Mouse (Mus musculus) lung, postnatal 0 days (tissue): Measurements from ENCODE around the gene Iqub. TPM values are rescaled to one million over a fixed set of nuclear protein-coding genes. Genes with fewer than 3 reads are reported as not detected.

ENCODE experiments used
- ATAC-seq: fragments of 200-750 bp; cut with Nextera tagmentation; 2 replicates; pipeline ENCODE4 v1.8.0; 2017; ENCODE audit warnings: moderate library complexity
- DNase-seq: peaks from one replicate; pipeline ENCODE4 v3.0.0-alpha.2; 2016; ENCODE audit warnings: low spot score
- H3K27ac ChIP-seq: fragments of 300-500 bp; sonication (generic); 2 replicates; pipeline ENCODE4 v1.5.1; 2014; ENCODE audit warnings: antibody characterized with exemption, mild to moderate bottlenecking, low read length, mixed read lengths
- H3K27me3 ChIP-seq: fragments of 300-500 bp; sonication (generic); replicated peaks from 2 replicates; pipeline ENCODE4 v1.6.1; 2014; ENCODE audit warnings: low read length, mixed read lengths; ENCODE audit not compliant: insufficient read depth
- H3K36me3 ChIP-seq: fragments of 300-500 bp; sonication (generic); 2 replicates; pipeline ENCODE4 v1.6.1; 2014; ENCODE audit warnings: low read length, mixed read lengths; ENCODE audit not compliant: insufficient read depth
- H3K4me1 ChIP-seq: fragments of 300-500 bp; sonication (generic); 2 replicates; pipeline ENCODE4 v1.6.1; 2014; ENCODE audit warnings: antibody characterized with exemption, low read depth, low read length, mixed read lengths; ENCODE audit not compliant: insufficient read depth
- H3K4me2 ChIP-seq: fragments of 300-500 bp; sonication (generic); replicated peaks from 2 replicates; pipeline ENCODE4 v1.6.1; 2014; ENCODE audit warnings: low read depth, mild to moderate bottlenecking, low read length, moderate library complexity, mixed read lengths
- H3K4me3 ChIP-seq: fragments of 300-500 bp; sonication (generic); 2 replicates; pipeline ENCODE4 v1.5.1; 2014; ENCODE audit warnings: low read depth, low read length
- H3K9ac ChIP-seq: fragments of 300-500 bp; sonication (generic); replicated peaks from 2 replicates; pipeline ENCODE4 v1.6.1; 2014; ENCODE audit warnings: low read depth, mild to moderate bottlenecking
- H3K9me3 ChIP-seq: fragments of 300-500 bp; sonication (generic); 2 replicates; pipeline ENCODE4 v1.6.1; 2016; ENCODE audit warnings: low read length, mixed read lengths
- CTCF ChIP-seq: IDR thresholded peaks from 2 replicates; pipeline ENCODE4 v1.5.1; 2016; ENCODE audit warnings: antibody characterized with exemption, mild to moderate bottlenecking
- EP300 ChIP-seq: IDR thresholded peaks from 2 replicates; pipeline ENCODE4 v1.6.1; 2016; ENCODE audit warnings: antibody characterized with exemption, mild to moderate bottlenecking, control low read depth
- WGBS: fragments of 180-500 bp; shearing (Covaris S2); extraction: QIAGEN DNeasy Blood & Tissue Kit; methylation state at CpG from one replicate; pipeline ENCODE4 v1.1.7; 2014; 5-methylcytosine and 5-hydroxymethylcytosine counted together
- polyA plus RNA-seq: library from polyadenylated mRNA; unstranded; fragments of >200 nt; fragmentation: Nextera tagmentation; extraction: Ambion mirVana; gene quantifications from 2 replicates; pipeline ENCODE4 v1.2.1, GENCODE M21; 2015

Iqub gene
- polyA plus RNA-seq, 1 experiment from 2014 or later, result 1.9 TPM

DNA sequence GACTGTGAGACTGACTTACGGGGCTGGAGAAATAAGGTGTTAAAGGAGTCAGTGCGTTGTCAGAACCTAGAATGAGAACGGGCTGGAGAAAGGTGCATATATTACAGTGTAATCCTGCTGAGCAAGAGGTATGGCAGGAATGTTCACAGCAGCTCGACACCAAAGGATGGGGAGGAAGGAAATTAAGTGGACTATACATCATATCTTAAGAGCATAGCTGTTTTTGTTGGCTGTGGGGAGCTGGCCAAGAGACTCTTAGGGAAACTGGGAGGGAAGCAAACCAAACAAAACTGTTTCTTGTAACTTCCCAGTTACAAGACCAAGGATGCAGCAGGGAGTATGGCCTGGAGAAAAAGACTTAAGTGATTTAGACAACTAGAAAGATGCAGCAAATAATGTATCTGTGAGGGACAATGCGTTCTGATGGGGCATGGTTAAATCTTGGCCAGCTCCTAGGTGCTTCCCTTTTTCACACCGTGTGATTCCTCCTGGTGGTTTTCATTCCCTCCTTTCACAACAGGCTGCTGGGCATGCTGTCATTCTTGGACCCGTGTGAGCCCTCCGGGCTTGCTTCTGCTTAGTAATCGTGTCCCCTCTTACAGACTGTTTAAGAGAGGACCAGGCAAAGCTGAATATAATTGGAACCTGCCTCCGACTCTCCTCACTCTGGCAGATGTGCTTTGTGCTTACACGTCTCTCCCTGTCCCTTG, 16.0 kb upstream of the Iqub start:
- Histone ChIP-seq H3K4me2 (peak overlapping the region; percentile 52), H3K27me3 (no peaks in the 10 kb centered on the region), H3K4me1 (peaks cover 10% of the 10 kb centered on the region; the same call in 1 of the 2 replicates), H3K9me3 (no peaks in the 10 kb centered on the region), H3K4me3 (no peak overlapping the region), H3K27ac (no peak overlapping the region), H3K9ac (no peak overlapping the region), H3K36me3 (no peaks in the 10 kb centered on the region)
- WGBS, result 35% methylated on average over 11 of the region's 11 CpGs
- no peak for TF ChIP-seq EP300
- no peak for TF ChIP-seq CTCF
- DNase-seq, result peak; percentile 18
- no peak for ATAC-seq

DNA sequence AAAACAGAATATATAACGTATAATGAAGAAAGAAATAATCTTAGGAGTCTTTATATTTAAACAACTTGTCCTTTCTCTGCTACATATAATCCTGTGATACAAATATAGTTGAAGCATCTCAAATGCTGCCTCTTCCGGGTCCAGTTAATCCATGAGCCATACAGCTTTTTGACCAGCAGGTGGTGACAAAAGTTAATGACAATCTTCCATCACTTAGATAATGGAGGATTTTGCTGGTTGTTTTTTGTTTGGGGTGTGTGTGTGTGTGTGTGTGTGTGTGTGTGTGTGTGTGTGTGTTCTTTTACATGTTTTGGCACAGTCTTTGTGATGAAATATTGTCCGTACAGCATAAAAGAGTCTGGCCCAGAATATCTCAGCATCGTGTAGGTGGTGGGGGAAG, 15.3 kb upstream of the Iqub start:
- peak; percentile 20; the same call in 1 of the 2 replicates for ATAC-seq
- no peaks in the 10 kb centered on the region for H3K27me3 ChIP-seq
- peaks cover 10% of the 10 kb centered on the region; the same call in 1 of the 2 replicates for H3K4me1 ChIP-seq
- H3K27ac ChIP-seq, result no peak overlapping the region
- H3K4me3 ChIP-seq, result no peak overlapping the region
- WGBS, result 13% methylated on average over 4 of the region's 4 CpGs
- no peak overlapping the region for H3K9ac ChIP-seq
- peak overlapping the region; percentile 52 for H3K4me2 ChIP-seq
- TF ChIP-seq EP300, result 0 out of 2 replicates have a peak, but pooled peaks have one; percentile 6
- TF ChIP-seq CTCF, result peak; percentile 86
- no peaks in the 10 kb centered on the region for H3K36me3 ChIP-seq
- peak; percentile 84 for DNase-seq
- H3K9me3 ChIP-seq, result no peaks in the 10 kb centered on the region

- no peak within 1 kb of the TSS for H3K27ac ChIP-seq
- peak within 1 kb of the TSS; percentile 43 for H3K9ac ChIP-seq
- peaks cover 10% of the 10 kb centered on the region; the same call in 1 of the 2 replicates for H3K4me1 ChIP-seq
- no peaks in the 10 kb centered on the region for H3K36me3 ChIP-seq
- H3K27me3 ChIP-seq, result no peaks in the 10 kb centered on the region
- peak within 1 kb of the TSS; percentile 67 for H3K4me3 ChIP-seq
- peak within 1 kb of the TSS; percentile 72 for H3K4me2 ChIP-seq
- DNase-seq (no peak), ATAC-seq (no peak)
- WGBS, result 28% methylated on average over 2 of the region's 2 CpGs
- no peaks in the 10 kb centered on the region for H3K9me3 ChIP-seq
- no peak for TF ChIP-seq EP300
- no peak for TF ChIP-seq CTCF
Measured at GRCm38 (mm10) chr6:24528064-24528243, 13.1 kb upstream of the Iqub start, which contains the start of gene Asb15. Gene Asb15, plus strand, starts transcription at chr6:24528144.

DNA sequence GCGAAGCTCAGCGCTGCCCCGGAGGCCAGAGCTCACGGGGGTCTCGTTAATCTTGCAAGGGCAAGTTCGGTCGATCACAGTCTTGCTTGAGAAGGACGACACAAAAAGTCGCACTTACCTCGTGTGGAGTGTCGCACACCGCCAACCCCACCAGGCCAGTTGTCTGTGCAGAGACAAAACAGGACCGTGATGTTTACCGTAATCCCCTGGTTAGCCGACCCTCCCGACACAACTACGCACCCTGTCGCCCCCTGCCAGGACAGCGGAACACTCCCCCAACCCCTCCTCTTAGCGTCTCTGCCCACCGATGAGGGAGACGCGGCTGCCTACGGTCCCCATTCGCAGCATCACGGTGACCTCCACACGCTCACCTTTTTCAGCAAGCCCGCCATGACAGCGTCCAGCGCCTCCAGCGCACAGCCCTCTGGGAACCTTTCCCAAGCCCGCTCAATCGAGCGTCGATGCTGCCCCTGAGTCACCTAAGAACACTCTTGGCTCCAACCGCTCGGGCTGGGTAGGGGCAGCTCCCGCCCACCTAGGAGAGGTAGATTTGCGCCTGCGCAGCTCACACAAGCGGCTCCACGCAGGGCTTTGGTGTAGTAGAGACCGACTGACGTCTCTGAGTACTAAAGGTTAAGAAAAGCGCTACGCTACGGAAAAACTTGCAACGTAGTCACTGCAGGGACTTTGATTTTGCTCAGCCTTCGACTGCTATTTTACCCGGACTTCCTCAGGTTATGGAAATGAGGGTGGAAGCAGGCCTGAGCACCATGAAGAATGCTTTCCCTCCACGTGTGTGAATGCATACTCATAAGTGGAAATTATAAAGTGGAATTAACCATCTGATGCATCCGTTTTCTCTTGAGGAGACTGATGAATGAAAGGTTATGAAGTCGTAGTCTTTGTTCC, 12.5 kb upstream of the Iqub start, which contains the start of gene Ndufa5:
TSS of gene Ndufa5 (minus strand) at position 859 of the 909 bp plus-strand sequence.
- Histone ChIP-seq H3K9ac (peak within 1 kb of the TSS; percentile 43), H3K36me3 (0 out of 2 replicates have a peak, but pooled peaks cover 2% of the 10 kb centered on the region), H3K9me3 (no peaks in the 10 kb centered on the region), H3K4me2 (peak within 1 kb of the TSS; percentile 72), H3K27me3 (no peaks in the 10 kb centered on the region), H3K4me3 (peak within 1 kb of the TSS; percentile 67), H3K4me1 (peaks cover 10% of the 10 kb centered on the region; the same call in 1 of the 2 replicates), H3K27ac (no peak within 1 kb of the TSS)
- TF ChIP-seq EP300 (no peak), CTCF (peak; percentile 17; the same call in 1 of the 2 replicates)
- ATAC-seq (peak; percentile 99), DNase-seq (peak; percentile 98)
- under 1% methylated on average over 53 of the region's 53 CpGs for WGBS

GRCm38 (mm10) chr6:24525705-24526104, 10.8 kb upstream of the Iqub start:
- no peak overlapping the region for H3K4me2 ChIP-seq
- no peak for TF ChIP-seq CTCF
- TF ChIP-seq EP300, result no peak
- no peak overlapping the region for H3K4me3 ChIP-seq
- 82% methylated on average over 3 of the region's 3 CpGs for WGBS
- no peak overlapping the region for H3K9ac ChIP-seq
- no peak for ATAC-seq
- no peak for DNase-seq
- H3K27ac ChIP-seq, result no peak overlapping the region
- peaks cover 10% of the 10 kb centered on the region; the same call in 1 of the 2 replicates for H3K4me1 ChIP-seq
- no peaks in the 10 kb centered on the region for H3K9me3 ChIP-seq
- H3K36me3 ChIP-seq, result 0 out of 2 replicates have a peak, but pooled peaks cover 6% of the 10 kb centered on the region
- no peaks in the 10 kb centered on the region for H3K27me3 ChIP-seq

DNA sequence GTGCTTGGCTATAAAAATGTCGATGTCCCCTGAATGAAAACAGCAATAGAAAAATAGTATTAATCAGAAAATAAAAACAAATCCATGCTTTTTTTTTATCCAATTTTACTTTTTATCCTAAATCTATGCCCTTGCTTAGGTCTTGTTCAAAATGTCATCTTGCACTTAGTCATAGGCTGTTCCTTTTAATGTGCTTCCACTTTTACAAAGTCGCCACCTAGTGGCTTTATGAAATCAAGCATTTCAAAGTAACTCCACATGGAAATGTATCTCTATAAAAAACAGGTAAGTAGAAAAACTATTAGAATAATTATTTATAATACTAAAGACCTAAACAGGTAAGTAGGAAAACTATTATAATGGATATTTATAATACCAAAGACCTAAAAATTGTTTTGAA, 1.3 kb upstream of the Iqub start:
- Histone ChIP-seq H3K4me2 (no peak overlapping the region), H3K27me3 (no peaks in the 10 kb centered on the region), H3K9ac (no peak overlapping the region), H3K4me3 (no peak overlapping the region), H3K27ac (no peak overlapping the region), H3K36me3 (no peaks in the 10 kb centered on the region), H3K9me3 (no peaks in the 10 kb centered on the region), H3K4me1 (peaks cover 3% of the 10 kb centered on the region; the same call in 1 of the 2 replicates)
- WGBS, result 46% methylated on average over 2 of the region's 2 CpGs
- ATAC-seq (no peak), DNase-seq (peak; percentile 77)
- TF ChIP-seq EP300 (no peak), CTCF (peak; percentile 68)
